Mouse (Mus musculus): ENCODE measurements around the gene Prelid3b. TPM values are rescaled to one million over a fixed set of nuclear protein-coding genes. Genes with fewer than 3 reads are reported as not detected.

The Prelid3b gene
- polyA plus RNA-seq, 1 experiment from 2014 or later: 102 TPM

Other genes with a start within 250 kb of the Prelid3b start
- 1,608 and 1,653 TPM in 2 replicates for gene Gnas, start 188.8 kb downstream of the Prelid3b start, polyA plus RNA-seq (2016; fragmentation: Nextera tagmentation; extraction: Ambion mirVana)
- 11.6 and 20.7 TPM in 2 replicates for gene Gm20721, start 126.4 kb downstream of the Prelid3b start, polyA plus RNA-seq (2016; fragmentation: Nextera tagmentation; extraction: Ambion mirVana)
- gene Nelfcd, start 57.3 kb downstream of the Prelid3b start, polyA plus RNA-seq (2016; fragmentation: Nextera tagmentation; extraction: Ambion mirVana): 138 and 140 TPM in 2 replicates
- 91.0 and 92.6 TPM in 2 replicates for gene Ctsz, start 34.0 kb downstream of the Prelid3b start, polyA plus RNA-seq (2016; fragmentation: Nextera tagmentation; extraction: Ambion mirVana)
- 2.7 and 3.4 TPM in 2 replicates for gene Tubb1, start 22.4 kb downstream of the Prelid3b start, polyA plus RNA-seq (2016; fragmentation: Nextera tagmentation; extraction: Ambion mirVana)
- 772 and 808 TPM in 2 replicates for gene Atp5e, start 9.0 kb downstream of the Prelid3b start, polyA plus RNA-seq (2016; fragmentation: Nextera tagmentation; extraction: Ambion mirVana)
- gene Zfp831, start 170.5 kb upstream of the Prelid3b start, polyA plus RNA-seq (2016; fragmentation: Nextera tagmentation; extraction: Ambion mirVana): not detected in 2 replicates

Measured in neural tube, embryonic 12.5 days (tissue).